Mouse (Mus musculus): ENCODE data around the gene Gm38431. TPM values are rescaled to one million over a fixed set of nuclear protein-coding genes. Genes with fewer than 3 reads are reported as not detected.

Gene Gm38431
- polyA plus RNA-seq (2015; fragmentation: Nextera tagmentation; extraction: Ambion mirVana): 1.0 and 2.4 TPM in 2 replicates

DNA sequence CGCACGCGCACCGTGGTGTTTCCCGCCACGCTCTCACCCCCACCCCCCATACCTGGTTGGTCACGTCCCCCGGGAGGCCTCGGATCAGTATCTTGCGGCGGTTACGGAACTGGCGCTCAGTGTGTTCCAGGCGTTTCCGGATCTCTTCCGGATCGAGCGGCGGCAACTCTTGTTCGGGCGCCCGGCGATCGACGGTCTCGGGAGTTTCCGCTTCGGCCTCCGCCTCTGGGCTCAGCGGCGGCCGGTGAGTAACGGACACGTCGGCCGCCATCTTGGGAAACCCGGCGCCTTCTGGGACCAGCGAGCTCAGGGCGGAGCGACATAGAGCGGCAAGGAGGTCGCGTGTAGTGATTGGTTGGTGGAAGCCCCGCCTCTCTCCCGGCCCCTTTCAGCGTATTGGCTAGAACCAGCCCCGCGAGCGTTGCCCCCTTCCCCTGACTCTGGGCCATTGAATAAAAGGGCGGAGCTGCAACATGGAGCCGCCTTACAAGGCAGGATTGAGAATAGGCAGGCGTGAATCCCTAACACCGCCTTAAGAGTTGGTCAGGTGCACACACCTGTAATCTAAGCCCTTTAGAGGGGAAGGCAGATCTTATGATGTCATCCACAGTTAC, at the start of gene Gm38431, which contains the start of gene Raver1:
Gene Gm38431, minus strand, starts transcription at position 291 of the 614 bp plus-strand sequence.
Gene Raver1, minus strand, starts transcription at position 302 of the 614 bp plus-strand sequence.
- Histone ChIP-seq H3K4me2 (replicated peaks) (peak within 1 kb of the TSS; percentile 76), H3K36me3 (peaks cover 21% of the 10 kb centered on the region), H3K9me3 (no peaks in the 10 kb centered on the region), H3K4me3 (replicated peaks) (peak within 1 kb of the TSS; percentile 71), H3K4me1 (replicated peaks) (peaks cover 23% of the 10 kb centered on the region), H3K9ac (peak within 1 kb of the TSS; percentile 75), H3K27me3 (replicated peaks) (no peaks in the 10 kb centered on the region), H3K27ac (peak within 1 kb of the TSS; percentile 95)
- under 1% methylated on average over 54 of the region's 54 CpGs for WGBS
- ATAC-seq: peak; percentile 99

DNA sequence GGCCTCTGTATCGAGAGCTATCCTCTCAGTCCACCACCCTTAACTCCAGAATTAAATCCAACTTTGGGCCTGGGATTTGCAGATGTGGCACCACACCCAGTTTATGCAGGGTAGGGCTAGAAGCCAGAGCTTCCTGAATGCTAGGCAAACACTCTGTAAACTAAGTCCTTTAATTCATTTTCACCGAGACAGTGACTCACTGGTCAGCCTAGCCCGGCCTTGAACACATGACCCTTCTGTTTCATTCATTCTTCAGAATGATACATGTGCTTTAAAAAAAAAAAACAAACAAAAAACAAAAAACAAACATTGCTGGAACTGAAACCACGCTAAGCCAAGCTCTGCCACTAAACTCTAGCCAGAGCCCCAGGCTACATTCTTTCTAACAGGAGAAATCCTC, 46.6 kb upstream of the Gm38431 start:
- H3K9ac ChIP-seq: no peak overlapping the region
- ATAC-seq: no peak
- H3K27ac ChIP-seq: no peak overlapping the region
- H3K4me1 ChIP-seq (replicated peaks): 0 out of 2 replicates have a peak, but pooled peaks cover 2% of the 10 kb centered on the region
- no peak overlapping the region for H3K4me2 ChIP-seq (replicated peaks)
- 74% methylated on average over 4 of the region's 4 CpGs for WGBS
- H3K36me3 ChIP-seq: peaks cover 51% of the 10 kb centered on the region
- H3K27me3 ChIP-seq (replicated peaks): no peaks in the 10 kb centered on the region
- no peaks in the 10 kb centered on the region for H3K9me3 ChIP-seq
- H3K4me3 ChIP-seq (replicated peaks): no peak overlapping the region

DNA sequence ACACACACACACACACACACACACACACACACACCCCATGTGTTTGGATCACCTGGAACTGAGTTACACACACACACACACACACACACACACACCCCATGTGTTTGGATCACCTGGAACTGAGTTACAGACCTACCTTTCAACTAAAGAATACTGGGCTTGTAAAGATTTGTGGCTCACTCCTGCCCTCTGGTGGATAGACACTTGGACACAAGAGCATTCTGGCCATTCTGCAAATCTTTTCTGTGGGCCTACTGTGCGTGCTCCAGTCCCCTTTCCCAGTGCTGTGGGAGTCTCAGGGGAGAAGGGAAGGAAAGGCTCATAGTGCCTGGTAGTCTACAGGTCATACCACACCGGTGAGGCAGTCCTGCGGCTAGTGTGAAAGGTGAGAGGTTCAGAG, 45.4 kb upstream of the Gm38431 start:
- WGBS: 50% methylated on average over 3 of the region's 3 CpGs
- Histone ChIP-seq H3K27me3 (replicated peaks) (no peaks in the 10 kb centered on the region), H3K9me3 (no peaks in the 10 kb centered on the region), H3K4me3 (replicated peaks) (no peak overlapping the region), H3K4me1 (replicated peaks) (0 out of 2 replicates have a peak, but pooled peaks cover 2% of the 10 kb centered on the region), H3K27ac (no peak overlapping the region), H3K9ac (no peak overlapping the region), H3K36me3 (peaks cover 42% of the 10 kb centered on the region), H3K4me2 (replicated peaks) (no peak overlapping the region)
- ATAC-seq: peak; percentile 35

DNA sequence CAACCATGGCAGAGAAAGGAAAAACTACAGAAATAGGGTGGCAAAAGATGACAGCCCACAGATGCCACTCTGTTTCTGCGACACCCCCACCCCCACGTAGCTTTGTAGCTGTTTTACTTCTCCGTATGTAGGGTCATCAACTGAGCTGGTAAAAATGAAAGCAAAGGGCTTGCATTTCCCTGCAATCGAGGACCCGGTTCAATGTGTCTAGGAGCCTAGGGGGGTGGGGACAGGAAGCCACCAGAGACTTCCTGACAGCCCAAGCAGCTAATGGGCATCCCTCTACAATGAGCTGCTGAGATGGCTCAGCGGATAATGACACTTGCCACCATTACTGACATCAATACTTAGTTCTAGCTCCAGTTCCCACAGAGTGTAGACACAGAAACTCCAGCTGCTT, 44.6 kb upstream of the Gm38431 start:
- no peak overlapping the region for H3K9ac ChIP-seq
- H3K27me3 ChIP-seq (replicated peaks): no peaks in the 10 kb centered on the region
- 0 out of 2 replicates have a peak, but pooled peaks cover 2% of the 10 kb centered on the region for H3K4me1 ChIP-seq (replicated peaks)
- no peak overlapping the region for H3K4me3 ChIP-seq (replicated peaks)
- peaks cover 35% of the 10 kb centered on the region for H3K36me3 ChIP-seq
- no peaks in the 10 kb centered on the region for H3K9me3 ChIP-seq
- ATAC-seq: no peak
- WGBS: 83% methylated on average over 6 of the region's 6 CpGs
- H3K4me2 ChIP-seq (replicated peaks): no peak overlapping the region
- no peak overlapping the region for H3K27ac ChIP-seq

DNA sequence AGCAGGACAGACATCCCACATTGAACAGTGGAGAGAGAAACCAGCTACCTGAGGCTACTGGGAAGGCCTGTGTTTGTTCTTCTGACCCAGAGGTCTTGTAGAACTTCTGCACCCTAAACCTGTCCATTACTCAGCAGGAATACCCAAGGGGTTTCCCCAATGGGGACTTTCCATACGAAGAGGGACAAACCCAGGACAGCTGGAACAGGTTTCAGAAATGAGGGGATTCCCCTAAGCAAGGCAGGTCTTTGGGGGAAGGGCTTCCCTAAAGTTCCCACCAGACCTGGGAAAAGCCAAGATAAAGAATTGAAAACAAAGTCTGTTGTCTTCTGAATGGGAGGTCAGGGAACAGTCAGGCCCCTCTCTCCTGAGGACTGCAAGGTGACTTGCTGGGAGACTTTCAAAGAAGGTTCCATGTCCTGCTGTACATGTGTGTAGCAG, 44.2 kb upstream of the Gm38431 start:
- H3K27me3 ChIP-seq (replicated peaks): no peaks in the 10 kb centered on the region

DNA sequence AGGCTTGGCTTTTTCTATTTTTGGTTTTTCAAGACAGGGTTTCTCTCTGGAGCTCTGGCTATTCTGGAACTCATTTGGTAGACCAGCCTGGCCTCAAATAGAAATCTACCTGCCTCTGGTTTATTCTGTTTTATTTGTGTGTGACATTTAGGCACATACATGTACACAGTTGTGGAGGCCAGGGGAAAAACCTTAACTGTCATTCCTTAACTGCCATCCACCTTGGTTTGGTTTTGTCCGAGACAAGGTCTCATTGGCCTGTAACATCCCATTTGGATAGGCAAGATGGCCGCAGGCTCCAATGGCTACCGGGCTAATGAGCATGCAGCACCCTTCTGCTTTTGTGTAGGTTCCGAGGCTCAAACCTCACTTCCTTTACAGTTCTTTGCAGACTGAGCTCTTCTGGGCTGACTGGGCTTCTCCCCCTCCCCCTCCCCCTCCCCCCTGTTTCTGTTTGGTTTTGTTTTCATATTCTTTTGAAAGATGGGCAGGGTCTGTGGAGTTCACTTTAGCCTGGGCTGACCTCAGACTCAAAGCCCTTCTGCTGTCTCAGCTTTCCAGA, 43.6 kb upstream of the Gm38431 start:
- 78% methylated on average over 4 of the region's 4 CpGs for WGBS

More for the DNA sequence above, 44.2 kb upstream of the Gm38431 start:
- WGBS: 58% methylated on average over 1 of the region's 1 CpGs
- Histone ChIP-seq H3K4me2 (replicated peaks) (no peak overlapping the region), H3K9ac (no peak overlapping the region), H3K9me3 (no peaks in the 10 kb centered on the region), H3K36me3 (peaks cover 31% of the 10 kb centered on the region), H3K4me3 (replicated peaks) (no peak overlapping the region), H3K4me1 (replicated peaks) (0 out of 2 replicates have a peak, but pooled peaks cover 2% of the 10 kb centered on the region), H3K27ac (no peak overlapping the region)
- ATAC-seq: no peak

DNA sequence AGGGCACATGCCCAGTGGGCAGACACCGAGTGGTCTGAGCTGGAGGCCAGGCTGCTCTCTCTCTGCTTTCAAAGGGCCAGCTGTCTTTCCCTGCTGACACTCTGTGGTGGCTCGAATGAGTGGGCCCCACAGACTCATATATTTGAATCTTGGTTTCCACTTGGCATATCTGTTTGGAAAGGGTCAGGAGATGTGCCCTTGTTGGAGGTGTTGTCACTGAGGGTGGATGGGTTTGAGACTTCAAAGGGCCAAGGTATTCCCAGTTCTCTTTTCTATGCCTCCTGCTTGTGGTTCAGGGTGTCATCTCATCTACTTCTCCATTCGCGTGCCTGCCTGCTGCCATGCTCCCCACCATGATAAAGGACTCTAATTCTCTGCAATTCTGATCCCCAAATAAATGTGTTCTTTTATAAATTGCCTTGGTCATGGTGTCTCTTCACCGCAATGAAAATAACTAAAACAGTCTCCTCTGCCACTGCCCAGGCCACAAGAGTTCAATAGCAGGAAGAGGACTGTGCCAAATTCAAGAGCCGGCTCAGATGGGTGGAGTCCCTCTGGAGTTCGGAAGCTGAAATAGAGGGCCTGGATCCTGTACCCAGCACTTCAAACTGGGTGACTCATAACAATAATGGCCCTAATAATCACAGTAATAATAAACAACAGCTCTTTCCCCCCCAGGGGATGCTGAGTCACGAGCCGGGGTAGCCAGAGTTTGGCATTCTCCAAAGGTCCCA, 43.0 kb upstream of the Gm38431 start:
- peaks cover 19% of the 10 kb centered on the region for H3K36me3 ChIP-seq
- WGBS: 71% methylated on average over 9 of the region's 9 CpGs

More for the DNA sequence above, 43.6 kb upstream of the Gm38431 start:
- Histone ChIP-seq H3K36me3 (peaks cover 25% of the 10 kb centered on the region), H3K9ac (no peak overlapping the region), H3K4me1 (replicated peaks) (peaks cover 4% of the 10 kb centered on the region; the same call in 1 of the 2 replicates), H3K4me3 (replicated peaks) (no peak overlapping the region), H3K27ac (no peak overlapping the region), H3K27me3 (replicated peaks) (no peaks in the 10 kb centered on the region), H3K9me3 (no peaks in the 10 kb centered on the region), H3K4me2 (replicated peaks) (no peak overlapping the region)
- no peak for ATAC-seq

DNA sequence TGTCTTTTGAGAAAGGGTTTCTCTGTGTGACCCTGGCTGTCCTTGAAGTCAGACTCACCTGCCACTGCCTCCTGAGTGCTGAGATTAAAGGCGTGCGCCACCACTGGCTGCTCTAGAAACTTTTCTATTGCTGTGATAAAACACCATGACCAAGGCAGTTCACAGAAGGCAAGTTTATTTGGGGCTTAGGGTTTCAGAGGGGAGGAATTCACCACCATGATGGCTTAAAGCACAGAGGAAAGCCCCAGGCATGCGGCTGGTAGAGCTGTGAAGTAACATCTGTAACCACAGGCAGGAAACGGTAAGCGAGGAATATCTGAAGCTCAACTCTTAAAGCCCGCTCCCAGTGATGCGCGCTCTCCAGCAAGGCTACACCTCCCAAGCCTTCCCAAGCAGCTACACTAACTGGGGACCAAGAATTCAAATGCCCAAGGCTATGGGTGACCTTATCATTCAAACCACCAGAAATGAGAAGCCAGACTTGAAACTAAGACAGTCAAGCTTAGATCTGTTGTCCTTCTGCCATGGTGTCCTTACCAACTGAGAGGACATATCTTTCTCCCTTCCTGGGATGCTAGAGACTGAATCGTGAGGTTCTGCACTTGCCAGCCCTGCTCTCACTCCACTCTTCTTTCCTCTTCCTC, 41.4 kb upstream of the Gm38431 start:
- Histone ChIP-seq H3K4me2 (replicated peaks) (no peak overlapping the region), H3K27me3 (replicated peaks) (no peaks in the 10 kb centered on the region), H3K27ac (no peak overlapping the region), H3K36me3 (0 out of 2 replicates have a peak, but pooled peaks cover 8% of the 10 kb centered on the region), H3K9ac (no peak overlapping the region), H3K9me3 (no peaks in the 10 kb centered on the region), H3K4me3 (replicated peaks) (no peak overlapping the region), H3K4me1 (replicated peaks) (peaks cover 8% of the 10 kb centered on the region; the same call in 1 of the 2 replicates)
- WGBS: 74% methylated on average over 9 of the region's 9 CpGs
- no peak for ATAC-seq

More for the DNA sequence above, 43.0 kb upstream of the Gm38431 start:
- H3K9ac ChIP-seq: no peak overlapping the region
- no peak for ATAC-seq
- no peaks in the 10 kb centered on the region for H3K27me3 ChIP-seq (replicated peaks)
- H3K4me3 ChIP-seq (replicated peaks): no peak overlapping the region
- H3K27ac ChIP-seq: no peak overlapping the region
- H3K9me3 ChIP-seq: no peaks in the 10 kb centered on the region
- peaks cover 8% of the 10 kb centered on the region; the same call in 1 of the 2 replicates for H3K4me1 ChIP-seq (replicated peaks)
- H3K4me2 ChIP-seq (replicated peaks): no peak overlapping the region

DNA sequence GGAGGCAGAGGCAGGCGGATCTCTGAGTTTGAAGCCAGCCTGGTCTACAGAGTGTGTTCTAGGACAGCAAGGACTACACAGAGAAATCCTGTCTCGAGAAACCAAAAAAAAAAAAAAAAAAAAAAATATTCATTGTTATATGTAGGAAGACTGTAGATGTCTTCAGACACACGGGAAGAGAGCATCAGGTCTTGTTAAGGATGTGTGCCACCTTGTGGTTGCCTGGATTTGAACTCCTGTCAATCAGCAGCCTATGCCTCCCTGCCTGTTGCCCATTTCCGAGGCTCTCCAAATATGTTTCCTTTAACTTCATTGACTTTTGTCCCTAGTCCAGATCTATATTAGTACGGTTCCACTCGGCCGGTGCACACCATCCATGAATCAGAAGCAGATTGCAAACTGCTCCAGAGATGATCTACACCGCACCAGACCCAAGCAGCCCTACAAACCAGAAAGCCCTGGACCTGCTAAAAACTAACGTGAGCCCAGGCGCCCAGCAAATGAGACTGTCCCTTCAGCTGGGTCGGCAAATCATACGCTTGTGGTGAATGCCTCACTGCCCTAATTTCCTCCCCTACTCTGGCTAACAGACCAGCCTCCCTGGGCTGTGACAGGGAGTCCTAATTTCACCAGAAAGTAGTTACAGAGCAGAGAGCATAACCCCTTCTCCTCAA, 40.4 kb upstream of the Gm38431 start:
- WGBS: 80% methylated on average over 12 of the region's 12 CpGs
- no peaks in the 10 kb centered on the region for H3K27me3 ChIP-seq (replicated peaks)
- no peak overlapping the region for H3K4me2 ChIP-seq (replicated peaks)
- no peak for ATAC-seq
- H3K9me3 ChIP-seq: no peaks in the 10 kb centered on the region
- H3K4me1 ChIP-seq (replicated peaks): peaks cover 8% of the 10 kb centered on the region; the same call in 1 of the 2 replicates
- no peak overlapping the region for H3K27ac ChIP-seq
- no peak overlapping the region for H3K9ac ChIP-seq
- H3K36me3 ChIP-seq: 0 out of 2 replicates have a peak, but pooled peaks cover 3% of the 10 kb centered on the region
- no peak overlapping the region for H3K4me3 ChIP-seq (replicated peaks)

DNA sequence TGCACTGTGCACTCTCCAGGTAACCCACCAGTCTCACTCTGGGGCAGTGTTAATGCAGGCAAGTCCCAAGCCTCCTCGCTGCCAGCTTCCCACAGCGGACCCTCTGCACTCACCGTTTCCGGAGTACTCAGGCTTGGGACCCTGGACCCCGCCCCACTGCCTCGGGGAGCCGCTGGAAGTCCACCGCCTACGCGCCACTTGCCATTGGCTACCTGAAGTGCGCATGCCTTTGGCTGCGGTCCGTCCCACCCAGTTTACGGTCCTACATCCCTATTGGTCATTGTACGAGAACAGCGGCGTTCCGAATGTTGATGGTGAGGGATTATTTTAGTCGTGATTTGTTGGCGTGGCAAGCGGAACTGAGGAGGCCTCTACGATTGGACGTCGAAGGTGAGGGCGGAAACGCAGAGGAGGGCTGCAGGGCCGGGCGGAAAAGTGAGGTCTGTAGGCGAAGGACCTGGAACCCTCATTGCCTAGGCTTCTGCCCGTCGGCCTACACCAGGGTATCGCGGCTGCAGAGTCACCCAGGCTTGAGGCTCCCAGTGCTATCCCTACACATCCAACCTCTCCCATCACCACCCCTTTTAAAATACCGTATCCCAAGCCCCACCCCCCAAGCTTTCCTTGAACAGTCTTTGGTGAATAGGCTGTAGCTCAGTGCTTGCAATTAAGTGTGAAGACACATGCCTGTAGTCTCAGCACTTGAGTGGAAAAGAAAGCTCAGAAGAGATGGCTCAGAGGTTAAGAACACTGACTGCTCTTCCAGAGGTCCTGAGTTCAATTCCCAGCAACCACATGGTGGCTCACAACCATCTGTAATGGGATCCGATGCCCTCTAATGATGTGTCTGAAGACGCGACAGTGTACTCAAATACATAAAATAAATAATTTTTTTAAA, 39.5 kb upstream of the Gm38431 start, which contains the start of gene Tyk2:
Gene Tyk2, minus strand, starts transcription at position 185 of the 898 bp plus-strand sequence.
- Histone ChIP-seq H3K27me3 (replicated peaks) (no peaks in the 10 kb centered on the region), H3K4me1 (replicated peaks) (peaks cover 8% of the 10 kb centered on the region; the same call in 1 of the 2 replicates), H3K9me3 (no peaks in the 10 kb centered on the region), H3K4me3 (replicated peaks) (peak within 1 kb of the TSS; percentile 62), H3K27ac (no peak within 1 kb of the TSS; the same call in 1 of the 2 replicates), H3K36me3 (peaks cover 9% of the 10 kb centered on the region; the same call in 1 of the 2 replicates), H3K9ac (peak within 1 kb of the TSS; percentile 52), H3K4me2 (replicated peaks) (peak within 1 kb of the TSS; percentile 71)
- 6% methylated on average over 37 of the region's 37 CpGs for WGBS
- ATAC-seq: peak; percentile 98

Data from intestine, embryonic 15.5 days (tissue).